Mouse (Mus musculus) retina, postnatal 7 days (tissue): ENCODE measurements at regions not wholly inside any gene's neighbourhood (a gene's known extent, or its start where the extent isn't known, plus 50 kb on each side); places are given as distances from the start of the nearest gene placed in this dataset.

Experiments
- DNase-seq: peaks from one replicate; pipeline ENCODE4 v3.0.0-alpha.2; 2012; ENCODE audit warnings: low read depth, low spot score

DNA sequence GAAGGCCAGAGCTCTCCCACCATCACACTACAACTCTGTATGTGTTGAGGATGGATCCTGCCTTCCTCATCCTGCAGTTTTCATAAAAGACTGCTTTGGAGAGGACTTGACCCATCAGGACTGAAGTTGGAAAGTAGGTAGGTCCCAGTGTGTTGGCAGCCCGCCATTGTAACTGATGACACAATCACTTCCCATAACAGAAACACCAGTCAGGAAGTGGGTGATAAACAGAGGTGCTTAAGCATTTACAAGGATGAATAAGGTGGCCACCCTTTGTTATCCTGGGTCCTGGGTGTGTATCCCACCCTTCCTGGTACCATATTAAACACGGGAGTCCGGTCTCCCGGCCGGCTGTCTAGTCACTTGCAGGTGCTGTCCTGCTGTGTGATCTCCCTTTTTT is 118.3 kb downstream of the Snx10 start:
- no peak for DNase-seq

DNA sequence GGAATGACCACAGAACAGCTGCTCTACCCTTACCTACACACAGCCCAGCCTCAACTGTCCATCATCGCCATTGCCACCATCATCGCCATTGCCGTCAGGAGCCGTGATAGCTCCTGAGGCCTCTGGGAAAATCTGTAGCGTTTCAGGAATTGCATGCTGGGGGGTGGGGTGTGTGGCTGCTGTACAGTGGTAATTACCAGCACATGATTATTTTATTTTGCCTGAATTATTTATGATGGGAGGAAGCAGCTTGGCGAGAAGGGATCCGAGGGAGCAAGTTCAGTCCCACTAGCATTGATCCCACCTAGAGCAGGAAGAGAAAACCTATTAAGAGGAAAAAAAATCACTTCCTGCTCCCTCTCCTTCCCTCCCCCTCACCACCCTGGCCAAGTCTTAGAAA is 125.1 kb downstream of the Snx10 start:
- DNase-seq, result no peak

DNA sequence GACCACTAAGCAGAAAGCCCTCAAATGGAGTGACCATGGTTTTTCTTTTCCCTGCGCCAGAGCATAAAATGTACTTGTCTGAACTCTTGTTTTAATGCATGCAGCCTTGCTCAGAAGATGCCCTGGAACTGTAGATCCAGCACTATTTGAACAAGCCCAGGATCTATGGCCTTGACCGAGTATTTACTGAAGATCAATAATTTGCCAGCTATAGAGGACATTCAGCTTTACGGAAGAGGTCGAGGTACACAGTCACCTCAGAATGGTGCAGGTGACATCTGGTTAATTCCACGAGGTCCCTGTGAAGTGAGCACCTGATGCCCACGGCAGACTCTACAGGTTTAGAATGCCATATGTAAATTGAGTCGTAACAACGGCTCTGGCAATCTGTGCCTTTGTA is 130.1 kb downstream of the Snx10 start:
- DNase-seq, result no peak

DNA sequence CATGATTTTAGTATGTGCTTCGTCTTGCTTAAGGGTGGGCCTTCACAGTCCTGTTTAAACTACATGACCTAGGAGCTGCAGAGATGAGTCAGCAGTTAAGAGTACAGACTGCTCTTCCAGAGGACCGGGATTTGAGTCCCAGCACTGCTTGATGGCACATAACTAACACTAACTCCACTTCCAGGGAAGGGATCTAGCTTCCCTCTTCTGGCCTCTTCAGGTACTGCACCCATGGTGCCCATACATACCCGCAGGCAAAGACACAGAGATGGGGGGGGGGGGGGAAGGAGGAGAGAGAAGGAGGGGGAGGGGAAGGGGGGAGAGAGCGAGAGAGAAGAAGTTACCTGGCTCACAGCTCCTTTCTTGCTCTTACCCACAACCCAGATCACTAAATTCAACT is 131.3 kb downstream of the Snx10 start:
- no peak for DNase-seq

DNA sequence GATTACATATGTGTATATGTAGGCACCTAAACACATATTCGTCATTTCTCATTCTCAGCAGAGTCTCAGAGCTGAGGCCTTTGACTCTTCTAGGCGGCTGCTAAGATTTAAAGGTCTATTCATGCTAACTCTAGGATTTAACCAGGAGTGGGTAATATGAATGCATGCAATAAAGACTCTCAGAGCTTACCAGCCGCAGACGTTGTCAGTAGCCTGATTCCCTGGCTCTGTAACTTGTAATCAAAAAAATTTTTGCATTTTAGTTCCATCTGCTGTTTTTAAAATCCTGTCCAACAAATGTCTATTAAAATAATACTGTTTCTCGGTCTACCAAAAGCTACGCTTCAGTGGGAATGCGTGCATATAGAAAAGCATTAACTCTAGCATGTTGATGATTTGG is 132.4 kb downstream of the Snx10 start:
- DNase-seq, result no peak

DNA sequence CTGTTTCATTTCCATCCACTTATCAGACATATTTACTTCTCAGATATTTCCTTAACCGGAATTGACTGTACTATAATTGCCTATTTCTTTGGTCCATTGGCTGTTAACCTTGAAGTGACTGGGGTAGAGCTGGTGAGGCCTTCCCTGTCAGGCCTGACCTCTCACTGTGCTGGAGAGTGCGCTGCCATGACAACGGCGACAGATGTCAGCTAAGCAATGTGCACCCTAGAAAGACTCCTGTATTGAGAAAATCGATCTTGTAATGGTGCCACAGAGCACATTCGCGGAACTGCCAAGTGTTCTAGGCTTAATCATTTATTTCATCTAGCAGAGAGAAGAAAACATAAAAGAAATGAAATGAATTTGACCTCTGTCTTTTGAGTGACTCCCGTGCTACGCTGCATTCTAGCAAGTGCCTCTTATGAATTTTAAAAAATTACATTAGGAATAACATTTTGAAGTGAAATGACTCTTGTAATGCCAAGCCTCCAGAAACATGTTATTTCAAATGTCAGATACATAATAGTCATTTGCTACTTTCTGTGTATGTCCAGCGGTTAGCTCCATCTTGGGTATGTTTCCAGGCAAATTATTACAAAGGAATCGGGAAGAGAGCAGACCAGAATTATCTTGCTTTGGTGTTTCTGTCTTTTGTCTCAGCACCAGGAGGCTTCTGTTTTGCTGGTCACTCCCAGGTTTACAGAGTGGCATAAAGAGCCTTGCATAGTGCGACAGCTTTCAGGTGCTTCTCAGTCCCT is 133.4 kb downstream of the Snx10 start:
- DNase-seq, result no peak

DNA sequence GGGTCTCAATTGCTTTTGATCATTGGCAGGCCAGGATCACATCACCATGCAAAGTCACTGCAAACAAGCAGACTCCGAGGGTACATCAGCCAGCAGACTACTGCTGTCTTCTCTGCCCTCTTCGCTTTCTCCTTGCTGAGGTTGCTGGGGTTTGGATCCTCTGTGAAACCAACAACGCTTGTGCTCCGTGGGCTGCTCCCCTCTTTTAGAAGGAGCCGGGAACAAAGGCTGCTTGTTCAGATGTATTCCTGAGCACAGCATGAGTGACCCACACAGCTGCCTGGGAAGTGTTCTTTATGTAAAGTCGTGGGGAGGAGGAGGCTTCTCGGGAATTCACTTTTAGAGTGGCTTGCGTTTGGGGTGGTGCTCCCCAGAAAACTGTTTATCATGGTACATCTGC is 134.7 kb downstream of the Snx10 start:
- no peak for DNase-seq

DNA sequence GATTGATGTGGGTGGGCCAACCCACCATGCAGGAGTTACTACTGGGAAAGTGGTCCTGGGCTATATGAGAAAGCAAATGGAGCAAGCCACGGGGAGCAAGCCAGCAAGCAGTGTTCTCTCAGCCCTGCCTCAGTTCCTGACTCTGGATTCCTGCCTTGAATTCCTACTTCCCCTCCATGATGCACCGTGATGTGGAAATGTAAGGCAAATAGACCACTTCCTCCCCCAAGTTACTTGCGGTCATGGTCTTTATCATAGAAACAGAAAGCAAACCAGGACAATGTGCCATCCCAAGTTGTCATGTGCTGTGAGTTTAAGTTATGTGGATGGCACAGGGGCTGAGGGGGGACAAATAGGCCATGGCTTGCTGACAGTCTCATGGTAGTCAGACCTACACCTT is 139.5 kb downstream of the Snx10 start:
- DNase-seq, result no peak

DNA sequence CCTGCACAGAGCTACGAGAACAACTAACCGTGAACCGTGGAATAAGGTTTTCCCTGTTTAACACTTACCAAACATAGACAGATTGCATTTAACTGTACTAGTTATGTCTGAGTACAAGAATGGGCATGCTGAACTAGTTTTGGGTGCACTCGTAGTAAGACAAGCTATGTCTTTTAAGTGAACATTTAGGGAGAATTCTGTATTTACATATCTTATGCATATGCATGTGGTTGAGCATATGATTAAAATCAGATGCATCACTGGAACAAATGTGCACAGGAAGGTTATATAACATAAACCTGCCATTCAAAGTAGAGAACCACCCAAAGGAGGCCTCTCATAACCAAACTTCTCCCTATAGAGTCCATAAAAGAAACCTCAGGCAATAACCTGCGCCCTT is 140.3 kb downstream of the Snx10 start:
- DNase-seq, result no peak

DNA sequence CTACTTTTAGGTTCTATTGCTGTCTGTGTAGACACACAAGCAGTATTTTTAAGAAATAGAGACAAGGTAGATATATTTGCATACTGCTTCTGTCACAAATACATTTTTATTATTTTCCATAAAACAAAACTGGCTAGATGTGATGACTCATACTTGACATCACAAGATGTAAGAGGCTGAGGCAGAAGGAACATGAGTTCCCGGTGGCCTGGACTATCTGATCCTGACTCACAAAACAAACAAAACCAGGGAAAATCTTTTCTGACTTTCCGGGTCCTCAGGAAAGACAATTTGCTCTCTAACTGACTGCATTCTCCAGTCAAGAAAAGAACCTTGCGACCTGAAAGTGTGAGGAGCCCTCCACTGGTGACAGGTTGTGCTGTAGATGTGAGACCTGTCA is 143.3 kb downstream of the Snx10 start:
- DNase-seq, result no peak

DNA sequence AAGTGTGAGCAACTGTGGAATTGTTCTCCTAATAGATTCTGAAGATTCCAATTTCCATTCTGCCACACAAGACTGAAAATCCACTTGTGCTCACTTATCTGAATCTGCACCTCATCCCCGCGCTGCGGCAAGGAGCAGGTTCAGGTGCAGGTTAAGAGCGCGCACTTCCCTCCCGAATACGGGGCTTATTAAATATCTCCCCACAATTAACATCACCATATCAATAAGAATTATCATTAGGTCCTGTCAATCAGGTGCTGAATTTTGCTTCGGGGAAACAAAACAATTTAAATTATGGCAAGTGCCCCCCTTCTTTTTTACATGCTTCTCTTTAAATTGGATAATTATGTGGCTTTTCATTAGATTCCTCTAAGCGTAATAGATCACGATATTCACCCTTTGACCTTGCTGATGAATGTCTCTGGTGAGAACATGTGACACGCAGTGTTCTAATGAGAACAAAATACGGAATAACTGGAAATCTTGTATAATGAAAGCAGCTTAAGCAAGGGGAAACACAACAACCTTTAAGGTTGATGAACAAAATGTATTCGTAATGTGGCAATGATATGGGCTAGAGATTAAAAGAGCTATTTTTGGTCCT is 151.7 kb downstream of the Snx10 start:
- DNase-seq, result no peak

DNA sequence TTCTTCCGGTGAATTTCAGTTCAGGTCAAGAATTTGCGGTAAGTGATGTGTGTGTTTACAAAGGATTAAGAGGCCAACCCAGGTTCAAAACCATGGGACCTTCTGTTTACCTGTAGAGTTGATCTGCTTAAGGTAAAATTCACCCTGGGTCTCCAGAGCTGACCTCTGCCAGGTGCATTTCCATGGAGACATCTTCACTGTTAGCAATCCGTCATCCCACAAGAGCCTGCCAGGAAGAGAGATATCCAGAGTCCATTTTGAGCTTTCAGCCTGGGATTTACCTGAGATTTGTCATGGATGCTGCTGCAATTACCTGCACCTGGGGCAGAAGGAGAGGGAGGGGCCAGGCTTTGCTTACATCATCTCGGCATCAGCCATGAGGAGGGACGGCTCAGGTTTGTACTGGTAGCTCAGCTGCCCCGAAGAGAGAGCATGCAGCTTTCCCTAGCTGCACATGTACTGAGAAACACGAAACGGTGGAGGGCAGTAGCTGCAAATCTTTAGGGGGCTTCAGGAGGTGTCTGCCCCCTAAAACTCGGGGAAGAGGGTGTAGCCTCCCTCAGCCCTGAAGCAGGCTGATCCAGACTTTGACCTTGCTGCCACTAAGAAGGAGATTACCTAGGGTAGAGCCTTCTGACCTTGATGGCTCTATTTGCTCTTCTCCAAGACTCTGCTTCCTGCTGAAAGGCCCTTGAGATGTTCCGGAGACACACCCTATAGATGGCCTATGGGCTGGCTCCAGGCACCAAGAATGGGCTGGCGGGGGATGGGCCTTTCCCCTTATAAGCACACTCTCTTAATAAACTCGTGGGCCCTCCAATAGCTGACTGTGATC is 153.7 kb downstream of the Snx10 start:
- DNase-seq, result no peak

DNA sequence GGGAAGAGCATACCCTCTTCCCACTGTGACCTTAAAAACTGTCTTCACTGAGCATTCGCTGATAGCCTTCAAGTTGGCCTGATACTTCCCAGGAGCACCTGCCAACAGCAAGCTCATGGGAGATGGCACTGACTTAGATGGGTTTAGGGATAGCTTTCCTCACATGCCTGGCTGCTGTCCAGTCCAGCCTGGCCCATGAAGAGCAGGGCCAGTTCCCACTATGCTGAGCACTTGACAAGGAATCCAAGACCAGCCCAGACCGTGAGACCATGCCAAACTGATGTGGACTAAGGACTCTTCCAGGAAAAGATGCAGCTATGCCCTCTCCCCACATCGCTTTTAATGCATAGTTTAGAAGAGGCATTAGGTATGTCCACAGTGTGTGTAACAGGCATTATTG is 155.0 kb downstream of the Snx10 start:
- no peak for DNase-seq

DNA sequence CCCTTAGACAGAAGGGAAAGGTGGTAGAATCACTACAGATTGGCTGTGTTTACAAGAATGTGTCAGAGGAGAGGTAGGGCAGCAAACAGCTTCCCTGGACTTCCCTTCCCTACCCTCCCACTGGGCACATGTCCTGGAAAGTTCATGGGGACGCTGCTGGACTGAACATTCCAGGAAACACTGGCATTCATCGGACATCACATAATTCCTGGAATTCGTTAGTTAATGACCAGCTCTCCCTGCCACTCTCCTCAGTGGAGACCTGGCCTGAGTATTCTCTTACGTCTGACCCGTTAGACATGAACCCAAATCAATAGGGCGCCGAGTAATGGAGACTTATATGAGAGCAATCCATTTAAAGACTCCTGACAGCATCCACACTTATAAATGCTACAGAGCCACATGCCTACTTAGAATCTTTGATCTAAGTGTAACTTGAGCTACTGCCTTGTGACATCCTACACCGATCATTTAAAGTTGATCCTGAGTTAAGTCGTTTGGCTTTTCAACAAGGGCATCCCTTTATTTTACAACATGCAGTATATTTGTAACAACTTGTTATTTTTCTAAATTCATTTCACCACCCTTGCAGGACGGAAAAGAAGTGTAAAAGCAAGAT is 156.6 kb downstream of the Snx10 start:
- DNase-seq, result no peak

DNA sequence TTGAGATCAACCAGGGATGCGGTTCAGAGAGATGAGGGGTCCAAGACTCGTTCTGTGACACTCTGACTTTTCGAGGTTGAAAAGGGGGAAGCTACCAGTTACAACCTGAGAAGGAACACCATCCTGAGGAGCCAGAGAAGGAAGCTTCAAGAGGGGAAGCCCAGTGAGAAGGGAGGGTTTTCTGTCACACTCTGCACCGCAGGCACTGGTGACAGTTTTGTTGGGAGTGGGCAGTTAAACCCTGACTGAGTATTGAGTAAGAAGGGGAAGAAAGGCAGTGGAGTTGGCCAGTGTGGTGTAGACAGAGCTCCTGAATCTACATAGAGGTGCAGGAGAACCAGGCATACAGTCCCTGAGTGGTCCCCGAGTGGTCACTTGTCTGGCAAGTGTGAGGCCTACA is 159.4 kb downstream of the Snx10 start:
- no peak for DNase-seq

DNA sequence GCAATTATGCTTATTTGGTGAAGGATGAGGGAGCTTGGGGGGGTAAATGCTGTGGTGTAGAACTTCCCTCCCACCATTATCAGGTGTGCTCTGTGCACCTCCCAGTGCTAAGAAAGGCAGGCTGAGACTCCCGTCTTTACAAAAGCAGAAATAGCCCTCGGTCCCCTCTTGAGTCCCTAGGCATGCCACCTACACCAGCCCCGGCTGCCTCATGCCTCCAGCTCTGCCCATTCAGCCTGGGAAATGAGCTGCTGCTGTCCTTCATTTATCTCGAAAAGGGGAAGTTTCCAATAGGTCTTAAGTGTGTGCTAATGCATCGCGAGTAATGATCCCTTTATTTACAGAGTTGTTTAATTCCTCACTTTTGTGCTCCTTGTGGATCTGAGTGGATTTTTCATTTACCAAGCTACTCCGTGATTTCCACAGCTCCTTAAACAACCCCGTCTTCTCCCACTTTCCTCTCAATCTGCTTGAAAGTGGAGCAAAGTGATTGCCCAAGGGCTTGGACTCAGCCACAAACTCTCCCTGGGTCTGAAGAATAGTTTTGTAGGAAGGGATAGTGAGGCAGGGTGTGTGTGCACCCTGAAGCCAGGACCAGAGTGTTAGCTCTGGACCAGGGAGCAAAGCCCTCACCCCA is 162.1 kb downstream of the Snx10 start:
- DNase-seq, result no peak

DNA sequence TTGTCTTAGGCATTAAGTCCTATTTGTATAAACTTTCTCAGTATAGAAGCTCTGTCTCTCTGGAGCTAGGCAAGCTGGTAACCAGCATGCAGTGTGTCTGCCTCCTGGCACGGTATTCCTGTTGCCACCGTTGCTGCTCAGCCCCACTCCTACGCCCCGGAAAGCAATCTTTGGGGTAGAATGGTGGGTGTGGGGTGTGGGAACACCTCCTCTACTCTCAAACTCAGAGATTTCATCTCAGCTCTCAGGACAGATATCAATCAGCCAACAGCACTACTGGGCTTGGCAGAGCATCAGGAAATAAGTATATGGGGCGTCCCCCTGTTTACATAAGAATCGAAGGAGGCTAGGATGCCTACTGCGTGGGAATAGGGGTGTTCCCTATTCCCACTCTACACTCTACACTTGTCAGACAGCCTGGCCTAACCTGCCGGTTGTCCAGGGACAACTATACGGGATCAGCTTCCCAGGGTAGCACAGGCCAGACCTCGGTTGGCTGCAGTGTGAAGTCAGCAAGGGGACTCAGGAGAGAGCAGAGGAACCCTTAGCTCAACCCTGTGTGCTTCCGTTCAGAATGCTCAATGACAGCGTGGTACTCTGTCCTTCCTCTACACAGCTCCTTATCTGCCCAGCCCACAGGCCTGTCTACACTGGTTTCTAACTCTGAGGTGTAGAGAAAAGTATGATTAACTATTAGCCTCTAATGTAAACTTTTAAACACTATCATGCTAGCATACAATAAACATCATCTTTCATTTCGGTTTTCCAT is 167.3 kb downstream of the Snx10 start:
- no peak for DNase-seq

DNA sequence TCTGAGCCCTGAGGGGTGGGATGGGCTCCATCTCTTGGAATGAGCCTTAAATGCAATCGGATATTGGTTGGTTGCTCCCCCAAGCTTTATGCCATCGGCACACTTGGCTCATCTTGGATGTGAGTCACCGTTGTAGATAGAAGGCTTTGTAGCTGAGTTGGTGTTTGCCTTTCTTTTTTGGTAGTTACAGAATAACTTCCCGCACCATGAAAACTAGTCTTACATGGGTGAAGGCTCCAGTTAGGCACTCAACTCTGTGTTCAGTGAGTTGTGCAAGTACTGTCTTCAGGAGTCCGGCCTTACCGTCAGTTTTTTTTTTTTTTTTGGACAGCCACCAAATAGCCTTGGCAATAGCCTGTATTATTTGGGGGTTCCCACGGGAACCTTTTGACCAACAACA is 170.3 kb downstream of the Snx10 start:
- DNase-seq, result no peak

DNA sequence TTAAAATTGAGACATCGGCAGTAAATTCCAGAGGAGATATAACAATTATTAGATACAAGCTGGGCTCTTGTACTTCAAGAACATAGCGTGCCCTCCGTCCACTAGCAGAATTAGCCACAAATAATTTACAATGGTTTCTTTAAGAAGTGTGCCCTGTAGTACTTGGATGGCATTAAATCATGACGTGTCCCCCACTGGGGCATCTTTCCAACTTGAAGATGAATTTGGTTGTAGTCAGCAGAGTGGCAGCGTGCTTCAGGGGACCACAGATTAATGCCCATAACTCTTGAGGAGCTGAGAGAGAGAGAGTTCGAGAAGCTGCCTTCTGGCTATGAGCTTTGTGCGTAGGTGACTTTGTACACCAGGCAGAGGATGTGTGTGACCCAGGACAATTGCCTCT is 172.7 kb downstream of the Snx10 start:
- DNase-seq, result no peak

DNA sequence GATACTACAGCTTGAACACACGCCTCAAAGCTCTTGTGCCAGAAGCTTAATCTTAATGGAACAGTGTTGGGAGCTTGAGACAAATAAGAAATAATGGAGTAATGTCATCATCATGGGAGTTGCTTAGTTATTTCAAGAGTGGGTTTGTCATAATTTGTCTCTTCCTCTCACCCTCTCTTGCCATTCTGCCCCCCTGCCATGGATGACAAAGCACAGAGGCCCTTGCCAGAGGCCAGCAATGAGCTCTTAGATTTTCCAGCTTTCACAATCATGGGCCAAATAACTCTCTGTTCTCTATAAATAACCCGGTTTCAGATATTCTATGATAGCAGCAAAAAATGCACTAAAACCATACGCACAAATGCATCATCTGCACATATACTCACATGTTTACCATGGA is 174.1 kb downstream of the Snx10 start:
- DNase-seq, result no peak

DNA sequence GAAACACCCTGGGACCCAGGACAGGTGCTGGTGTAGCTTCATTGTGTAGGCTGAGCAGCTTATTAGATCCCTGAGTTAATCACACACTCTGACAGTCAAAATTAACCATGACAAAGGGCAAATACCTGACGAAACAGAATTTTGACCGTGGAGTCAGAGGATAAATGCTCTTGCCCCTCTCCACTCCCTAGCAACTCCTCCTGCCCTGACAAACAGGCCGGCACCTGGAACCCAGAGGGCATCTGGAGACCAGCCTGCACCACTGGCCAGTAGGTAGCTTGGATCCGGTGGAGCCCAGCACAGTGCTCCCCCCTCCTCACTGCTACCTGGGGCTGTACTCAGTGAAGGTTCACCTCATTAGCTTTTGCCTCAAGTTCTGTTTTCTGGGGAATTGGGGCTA is 174.5 kb downstream of the Snx10 start:
- DNase-seq, result no peak
